Mouse (Mus musculus) lung, embryonic 16.5 days (tissue): ENCODE measurements around the gene Jph3. TPM values are rescaled to one million over a fixed set of nuclear protein-coding genes. Genes with fewer than 3 reads are reported as not detected.
A peak's percentile ranks its signal among the peaks of the same experiment; 100 is the strongest.

Source experiments
- ATAC-seq: fragments of 200-750 bp; cut with Nextera tagmentation; 2 replicates; pipeline ENCODE4 v1.8.0; 2017; ENCODE audit warnings: low read depth, mild to moderate bottlenecking, moderate library complexity
- H3K27ac ChIP-seq: fragments of 300-500 bp; sonication (generic); 2 replicates; pipeline ENCODE4 v1.5.1; 2014; ENCODE audit warnings: mild to moderate bottlenecking, control low read depth, low read length
- H3K27me3 ChIP-seq: fragments of 300-500 bp; sonication (generic); 2 replicates; pipeline ENCODE4 v1.6.1; 2014; ENCODE audit warnings: low read depth, low read length, mixed read lengths; ENCODE audit not compliant: control insufficient read depth, insufficient read depth
- H3K36me3 ChIP-seq: fragments of 300-500 bp; sonication (generic); 2 replicates; pipeline ENCODE4 v1.6.1; 2014; ENCODE audit warnings: low read length; ENCODE audit not compliant: control insufficient read depth, insufficient read depth
- H3K4me1 ChIP-seq: fragments of 300-500 bp; sonication (generic); replicated peaks from 2 replicates; pipeline ENCODE4 v1.6.1; 2014; ENCODE audit warnings: low read length, mixed read lengths; ENCODE audit not compliant: control insufficient read depth, insufficient read depth
- H3K4me2 ChIP-seq: fragments of 300-500 bp; sonication (generic); 2 replicates; pipeline ENCODE4 v1.6.1; 2014; ENCODE audit warnings: low read depth, low read length, control low read depth
- H3K4me3 ChIP-seq: fragments of 300-500 bp; sonication (generic); 2 replicates; pipeline ENCODE4 v1.5.1; 2014; ENCODE audit warnings: mild to moderate bottlenecking, low read length, control low read depth
- H3K9ac ChIP-seq: fragments of 300-500 bp; sonication (generic); 2 replicates; pipeline ENCODE4 v1.6.1; 2014; ENCODE audit warnings: low read length, control low read depth
- H3K9me3 ChIP-seq: fragments of 300-500 bp; sonication (generic); 2 replicates; pipeline ENCODE4 v1.6.1; 2016; ENCODE audit warnings: low read length; ENCODE audit not compliant: control insufficient read depth
- WGBS: fragments of 180-500 bp; shearing (Covaris S2); extraction: QIAGEN DNeasy Blood & Tissue Kit; methylation state at CpG from one replicate; pipeline ENCODE4 v1.1.7; 2014; 5-methylcytosine and 5-hydroxymethylcytosine counted together
- polyA plus RNA-seq: library from polyadenylated mRNA; unstranded; fragments of >200 nt; fragmentation: Nextera tagmentation; extraction: Ambion mirVana; gene quantifications from 2 replicates; pipeline ENCODE4 v1.2.1, GENCODE M21; 2015

The Jph3 gene
- polyA plus RNA-seq, 1 experiment from 2014 or later: 0.50 TPM

GRCm38 (mm10) chr8:121788786-121789185 lies 59.4 kb downstream of the Jph3 start:
- Histone ChIP-seq H3K27me3 (no peaks in the 10 kb centered on the region), H3K4me3 (no peak overlapping the region), H3K27ac (no peak overlapping the region), H3K36me3 (no peaks in the 10 kb centered on the region), H3K4me2 (no peak overlapping the region), H3K9ac (no peak overlapping the region), H3K9me3 (no peaks in the 10 kb centered on the region), H3K4me1 (peaks cover 10% of the 10 kb centered on the region)
- no peak for ATAC-seq
- 74% methylated on average over 8 of the region's 8 CpGs for WGBS

DNA sequence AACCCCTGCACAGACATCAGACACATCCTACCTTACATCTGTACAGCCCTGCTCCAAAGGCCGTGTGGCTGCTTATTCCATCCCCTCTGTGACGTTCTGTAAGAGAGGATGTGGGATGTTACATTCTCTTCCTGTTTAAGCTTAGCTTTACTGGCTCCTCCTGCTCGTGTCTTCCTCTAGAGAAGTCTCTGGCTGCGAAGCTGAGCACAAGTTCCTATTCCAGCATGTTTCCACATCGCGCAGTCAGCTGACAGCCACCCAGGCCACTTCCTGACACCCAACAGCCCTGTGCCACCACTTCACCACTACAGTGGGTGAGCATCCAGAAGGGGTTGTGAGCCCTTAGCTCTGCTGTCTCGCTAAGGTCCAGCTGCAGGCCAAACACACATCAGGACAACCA lies 62.7 kb downstream of the Jph3 start:
- 0 out of 2 replicates have a peak overlapping the region, but pooled peaks have one; percentile 18 for H3K9ac ChIP-seq

DNA sequence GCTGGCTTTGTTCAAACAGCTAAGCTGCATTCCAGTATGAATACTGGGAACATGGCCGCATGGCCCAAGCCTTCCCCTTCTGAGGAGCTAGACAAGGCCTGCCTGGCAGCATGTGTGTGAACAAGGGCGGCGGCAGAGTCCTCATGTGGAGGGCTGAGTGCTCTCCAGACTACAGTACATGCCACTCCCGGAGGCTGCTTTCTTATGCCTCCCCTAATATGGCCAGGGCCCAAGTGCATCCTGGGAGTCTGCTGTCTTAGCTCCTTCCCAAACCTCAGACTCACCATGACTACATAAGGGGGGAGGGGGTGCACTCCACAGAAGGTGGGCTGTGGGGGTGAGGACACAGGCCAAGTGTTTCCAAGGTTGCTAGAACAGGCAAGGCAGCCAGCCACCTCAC lies 63.2 kb downstream of the Jph3 start:
- Histone ChIP-seq H3K4me1 (peaks cover 10% of the 10 kb centered on the region), H3K4me2 (0 out of 2 replicates have a peak overlapping the region, but pooled peaks have one; percentile 6), H3K9me3 (no peaks in the 10 kb centered on the region), H3K27me3 (no peaks in the 10 kb centered on the region), H3K9ac (0 out of 2 replicates have a peak overlapping the region, but pooled peaks have one; percentile 18), H3K36me3 (peaks cover 9% of the 10 kb centered on the region), H3K27ac (peak overlapping the region; percentile 69), H3K4me3 (no peak overlapping the region)
- 38% methylated on average over 4 of the region's 4 CpGs for WGBS
- peak; percentile 87 for ATAC-seq

More for the DNA sequence above, 62.7 kb downstream of the Jph3 start:
- H3K27ac ChIP-seq: peak overlapping the region; percentile 69
- H3K4me3 ChIP-seq: no peak overlapping the region
- peaks cover 6% of the 10 kb centered on the region for H3K36me3 ChIP-seq
- H3K9me3 ChIP-seq: no peaks in the 10 kb centered on the region
- ATAC-seq: peak; percentile 26
- H3K27me3 ChIP-seq: no peaks in the 10 kb centered on the region
- H3K4me1 ChIP-seq: peaks cover 10% of the 10 kb centered on the region
- H3K4me2 ChIP-seq: 0 out of 2 replicates have a peak overlapping the region, but pooled peaks have one; percentile 6
- WGBS: 60% methylated on average over 7 of the region's 7 CpGs

- Histone ChIP-seq H3K9me3 (no peaks in the 10 kb centered on the region), H3K4me3 (no peak overlapping the region), H3K36me3 (peaks cover 16% of the 10 kb centered on the region), H3K27ac (no peak overlapping the region), H3K9ac (no peak overlapping the region), H3K4me2 (no peak overlapping the region), H3K27me3 (no peaks in the 10 kb centered on the region), H3K4me1 (peaks cover 10% of the 10 kb centered on the region)
- 47% methylated on average over 3 of the region's 3 CpGs for WGBS
- no peak for ATAC-seq
Measured at GRCm38 (mm10) chr8:121794151-121794550, 64.7 kb downstream of the Jph3 start.

DNA sequence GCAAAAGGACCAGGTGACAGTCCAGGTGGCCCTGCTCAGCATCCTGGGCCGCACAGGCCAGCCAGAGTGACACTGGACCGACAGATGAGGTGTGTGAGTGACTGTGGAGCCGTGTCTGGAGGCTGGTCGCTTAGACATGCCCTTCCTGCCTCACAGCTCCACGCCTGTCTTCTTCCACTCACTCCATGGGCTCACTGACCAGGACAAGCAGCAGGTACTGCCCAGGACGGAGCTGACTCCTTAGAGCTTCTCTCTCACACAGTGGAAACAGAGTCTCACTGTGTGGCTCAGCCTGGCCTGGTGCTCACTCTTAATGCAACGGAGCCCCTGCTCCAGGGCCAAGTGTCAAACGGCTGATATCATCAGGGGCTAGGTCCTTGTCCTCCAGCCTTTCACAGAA lies 66.0 kb downstream of the Jph3 start:
- Histone ChIP-seq H3K4me1 (peaks cover 10% of the 10 kb centered on the region), H3K36me3 (peaks cover 16% of the 10 kb centered on the region), H3K27me3 (no peaks in the 10 kb centered on the region), H3K4me2 (no peak overlapping the region), H3K4me3 (no peak overlapping the region), H3K9ac (no peak overlapping the region), H3K9me3 (no peaks in the 10 kb centered on the region), H3K27ac (no peak overlapping the region)
- no peak for ATAC-seq
- WGBS: 80% methylated on average over 8 of the region's 8 CpGs

- ATAC-seq: no peak
- no peak overlapping the region for H3K4me2 ChIP-seq
- H3K9me3 ChIP-seq: no peaks in the 10 kb centered on the region
- peaks cover 10% of the 10 kb centered on the region for H3K4me1 ChIP-seq
- peaks cover 16% of the 10 kb centered on the region for H3K36me3 ChIP-seq
- H3K9ac ChIP-seq: no peak overlapping the region
- H3K27me3 ChIP-seq: no peaks in the 10 kb centered on the region
- WGBS: 90% methylated on average over 11 of the region's 11 CpGs
- no peak overlapping the region for H3K27ac ChIP-seq
- no peak overlapping the region for H3K4me3 ChIP-seq
Measured at GRCm38 (mm10) chr8:121796406-121796805, 67.0 kb downstream of the Jph3 start.

DNA sequence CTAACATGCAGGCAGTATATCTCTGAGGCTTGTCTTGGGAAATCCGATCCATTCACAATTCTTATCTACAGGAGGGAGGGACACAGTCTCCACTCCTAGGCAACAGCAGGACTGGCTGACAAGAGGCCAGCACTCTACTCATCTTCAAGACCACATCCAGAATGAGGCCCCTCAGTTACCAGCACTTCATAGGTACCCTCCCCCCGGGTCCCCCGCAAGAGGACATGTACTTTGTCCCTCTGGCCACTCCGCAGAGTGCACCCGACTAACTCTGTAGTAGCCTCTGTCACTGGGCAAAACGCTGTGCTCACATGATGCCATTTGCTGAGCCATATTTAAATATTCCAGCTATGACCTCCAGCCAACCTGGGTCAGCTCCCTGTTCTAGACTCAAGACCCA lies 69.0 kb downstream of the Jph3 start:
- no peaks in the 10 kb centered on the region for H3K9me3 ChIP-seq
- WGBS: 82% methylated on average over 6 of the region's 6 CpGs
- H3K4me1 ChIP-seq: no peaks in the 10 kb centered on the region
- H3K4me2 ChIP-seq: no peak overlapping the region
- no peak for ATAC-seq
- no peaks in the 10 kb centered on the region for H3K27me3 ChIP-seq
- H3K9ac ChIP-seq: no peak overlapping the region
- no peak overlapping the region for H3K27ac ChIP-seq
- peaks cover 16% of the 10 kb centered on the region for H3K36me3 ChIP-seq
- H3K4me3 ChIP-seq: no peak overlapping the region

DNA sequence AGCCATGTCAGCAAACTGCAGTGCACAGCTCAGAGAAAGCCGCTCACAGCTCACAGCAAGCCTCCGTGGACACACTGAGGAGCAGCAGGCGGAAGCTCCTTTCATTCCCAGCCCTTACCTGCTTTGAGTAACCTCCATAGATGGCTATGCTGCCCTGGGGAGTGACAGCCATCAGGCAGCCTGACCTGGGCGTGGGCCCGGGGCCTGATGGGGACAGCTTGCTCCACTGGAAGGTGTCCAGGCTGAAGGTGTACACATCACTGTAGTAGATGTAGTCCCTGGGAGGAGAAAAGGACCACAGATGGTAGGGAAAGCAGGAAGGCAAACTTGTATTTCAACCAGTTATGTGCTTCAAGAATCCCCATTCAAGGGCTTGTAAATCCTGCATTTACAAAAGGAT lies 75.4 kb downstream of the Jph3 start:
- peaks cover 14% of the 10 kb centered on the region for H3K36me3 ChIP-seq

GRCm38 (mm10) chr8:121806126-121806525 lies 76.7 kb downstream of the Jph3 start:
- ATAC-seq: no peak
- Histone ChIP-seq H3K9me3 (no peaks in the 10 kb centered on the region), H3K4me3 (no peak overlapping the region), H3K27ac (no peak overlapping the region), H3K27me3 (no peaks in the 10 kb centered on the region), H3K9ac (no peak overlapping the region), H3K4me2 (no peak overlapping the region), H3K4me1 (no peaks in the 10 kb centered on the region), H3K36me3 (peaks cover 14% of the 10 kb centered on the region)
- WGBS: 90% methylated on average over 13 of the region's 13 CpGs

More for the DNA sequence above, 75.4 kb downstream of the Jph3 start:
- H3K9me3 ChIP-seq: no peaks in the 10 kb centered on the region
- H3K4me3 ChIP-seq: no peak overlapping the region
- no peaks in the 10 kb centered on the region for H3K4me1 ChIP-seq
- ATAC-seq: no peak
- H3K4me2 ChIP-seq: no peak overlapping the region
- H3K27me3 ChIP-seq: no peaks in the 10 kb centered on the region
- no peak overlapping the region for H3K9ac ChIP-seq
- H3K27ac ChIP-seq: no peak overlapping the region
- WGBS: 93% methylated on average over 5 of the region's 5 CpGs

DNA sequence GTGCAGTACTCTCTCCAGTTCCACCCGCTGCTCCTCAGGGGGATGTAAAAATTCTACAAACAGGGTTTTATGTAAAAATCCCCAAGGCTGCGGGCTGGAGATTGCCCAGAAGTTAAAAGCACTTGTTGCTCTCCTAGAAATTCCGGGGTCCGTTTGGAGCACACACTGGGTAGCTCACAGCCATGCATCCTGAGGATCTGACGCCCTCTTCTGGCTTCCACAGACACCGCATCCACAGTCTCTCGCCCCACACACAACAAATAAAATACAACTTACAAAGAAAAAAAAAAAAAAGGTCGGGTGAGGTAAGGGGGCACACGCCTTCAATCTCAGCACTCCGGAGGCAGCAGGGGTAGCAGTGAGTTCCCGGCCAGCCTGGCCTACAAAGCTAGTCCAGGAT lies 78.6 kb downstream of the Jph3 start:
- no peaks in the 10 kb centered on the region for H3K27me3 ChIP-seq
- no peaks in the 10 kb centered on the region for H3K4me1 ChIP-seq
- H3K4me2 ChIP-seq: no peak overlapping the region
- H3K36me3 ChIP-seq: peaks cover 18% of the 10 kb centered on the region
- ATAC-seq: no peak
- whole genome bisulfite sequencing: 78% methylated on average over 11 of the region's 11 CpGs
- no peak overlapping the region for H3K4me3 ChIP-seq
- no peak overlapping the region for H3K27ac ChIP-seq
- H3K9me3 ChIP-seq: no peaks in the 10 kb centered on the region
- H3K9ac ChIP-seq: no peak overlapping the region
